Mouse (Mus musculus) thymus, adult 2 months (tissue): ENCODE measurements around the gene Nop2. TPM values are rescaled to one million over a fixed set of nuclear protein-coding genes. Genes with fewer than 3 reads are reported as not detected.

Experiments
- DNase-seq: peaks from one replicate; pipeline ENCODE4 v3.0.0; 2021
- H3K27ac ChIP-seq: fragments of 200-500 bp; 2 replicates; pipeline ENCODE4 v1.5.1; 2012; ENCODE audit warnings: low read length, control low read depth; ENCODE audit not compliant: control insufficient read depth, insufficient read depth
- H3K27me3 ChIP-seq: fragments of 200-500 bp; 2 replicates; pipeline ENCODE4 v1.6.1; 2012; ENCODE audit warnings: mild to moderate bottlenecking, low read length, moderate library complexity, mixed read lengths; ENCODE audit not compliant: control insufficient read depth, insufficient read depth
- H3K36me3 ChIP-seq: fragments of 200-500 bp; 2 replicates; pipeline ENCODE4 v1.6.1; 2012; ENCODE audit warnings: mild to moderate bottlenecking, low read length, moderate library complexity; ENCODE audit not compliant: control insufficient read depth, insufficient read depth
- H3K4me1 ChIP-seq: fragments of 200-500 bp; replicated peaks from 2 replicates; pipeline ENCODE4 v1.6.1; 2012; ENCODE audit warnings: low read length; ENCODE audit not compliant: control insufficient read depth, insufficient read depth
- H3K4me3 ChIP-seq: fragments of 200-500 bp; 2 replicates; pipeline ENCODE4 v1.5.1; 2012; ENCODE audit warnings: mild to moderate bottlenecking, low read length, control low read depth, moderate library complexity; ENCODE audit not compliant: control insufficient read depth, insufficient read depth
- CTCF ChIP-seq: fragments of 200-500 bp; IDR thresholded peaks from 2 replicates; pipeline ENCODE4 v1.5.1; 2012; ENCODE audit warnings: mild to moderate bottlenecking, control low read depth, low read length, moderate library complexity, borderline replicate concordance; ENCODE audit not compliant: control insufficient read depth, poor library complexity, insufficient read depth; ENCODE audit errors: extremely low read depth
- POLR2A ChIP-seq: fragments of 200-500 bp; IDR thresholded peaks from 2 replicates; pipeline ENCODE4 v1.6.1; 2012; ENCODE audit warnings: mild to moderate bottlenecking, low read length, control low read depth, moderate library complexity; ENCODE audit not compliant: control insufficient read depth, poor library complexity, insufficient read depth; ENCODE audit errors: extremely low read depth
- WGBS: fragments of 180-500 bp; shearing (Covaris S2); methylation state at CpG from one replicate; pipeline ENCODE4 v1.1.7; 2018; 5-methylcytosine and 5-hydroxymethylcytosine counted together
- polyA plus RNA-seq: library from polyadenylated mRNA; depleted of rRNA; stranded (reverse); fragments of >200 nt; gene quantifications from 2 replicates; pipeline ENCODE4 v1.2.3, GENCODE M21; 2012

Gene Nop2
- polyA plus RNA-seq, 1 experiment, result 26.4 TPM

DNA sequence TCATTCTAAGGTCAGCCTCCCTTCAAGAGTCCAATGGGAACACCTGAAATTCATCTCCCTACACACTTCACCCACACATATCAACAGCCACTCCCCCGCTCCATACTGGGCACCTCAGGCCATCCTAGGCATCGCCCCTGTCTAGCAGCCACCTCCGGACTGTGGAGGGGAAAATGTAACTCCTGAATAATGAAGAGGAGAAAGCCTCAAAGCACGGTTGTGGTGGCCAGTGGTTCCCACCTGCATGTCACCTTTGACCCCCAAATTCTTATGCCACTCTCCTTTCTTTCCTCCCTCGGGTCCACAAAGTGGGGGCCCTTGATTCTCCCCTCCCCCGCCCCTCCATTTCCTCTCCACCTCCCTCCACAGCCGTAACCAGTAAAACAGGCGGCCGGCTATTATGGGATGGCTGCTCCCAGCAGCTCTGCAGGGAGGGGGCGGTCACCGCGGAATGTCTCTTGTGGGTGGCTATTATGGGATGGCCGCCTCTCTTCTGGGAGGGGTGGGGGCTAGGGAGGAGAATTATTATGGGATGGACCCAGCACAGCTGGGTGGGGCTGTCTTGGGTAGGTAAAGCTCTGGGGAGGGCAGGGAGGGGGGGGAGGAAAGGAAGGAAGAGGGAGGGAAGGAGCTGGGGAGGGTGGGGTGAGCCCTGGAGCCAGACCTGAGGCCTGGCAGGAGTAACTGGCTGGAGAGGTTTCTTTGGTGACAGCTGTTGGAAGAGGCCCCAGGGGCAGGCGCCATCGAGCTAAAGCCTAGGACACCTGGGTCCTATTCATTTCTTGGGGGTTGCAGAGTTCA, 42.0 kb upstream of the Nop2 start:
- Histone ChIP-seq H3K4me1 (peaks cover 26% of the 10 kb centered on the region), H3K27me3 (no peaks in the 10 kb centered on the region), H3K27ac (peak overlapping the region; percentile 50), H3K36me3 (no peaks in the 10 kb centered on the region), H3K4me3 (no peak overlapping the region)
- 7% methylated on average over 15 of the region's 15 CpGs for WGBS
- TF ChIP-seq POLR2A (0 out of 2 replicates have a peak, but pooled peaks have one; percentile 22), CTCF (0 out of 2 replicates have a peak, but pooled peaks have one; percentile 10)
- peak; percentile 78 for DNase-seq

DNA sequence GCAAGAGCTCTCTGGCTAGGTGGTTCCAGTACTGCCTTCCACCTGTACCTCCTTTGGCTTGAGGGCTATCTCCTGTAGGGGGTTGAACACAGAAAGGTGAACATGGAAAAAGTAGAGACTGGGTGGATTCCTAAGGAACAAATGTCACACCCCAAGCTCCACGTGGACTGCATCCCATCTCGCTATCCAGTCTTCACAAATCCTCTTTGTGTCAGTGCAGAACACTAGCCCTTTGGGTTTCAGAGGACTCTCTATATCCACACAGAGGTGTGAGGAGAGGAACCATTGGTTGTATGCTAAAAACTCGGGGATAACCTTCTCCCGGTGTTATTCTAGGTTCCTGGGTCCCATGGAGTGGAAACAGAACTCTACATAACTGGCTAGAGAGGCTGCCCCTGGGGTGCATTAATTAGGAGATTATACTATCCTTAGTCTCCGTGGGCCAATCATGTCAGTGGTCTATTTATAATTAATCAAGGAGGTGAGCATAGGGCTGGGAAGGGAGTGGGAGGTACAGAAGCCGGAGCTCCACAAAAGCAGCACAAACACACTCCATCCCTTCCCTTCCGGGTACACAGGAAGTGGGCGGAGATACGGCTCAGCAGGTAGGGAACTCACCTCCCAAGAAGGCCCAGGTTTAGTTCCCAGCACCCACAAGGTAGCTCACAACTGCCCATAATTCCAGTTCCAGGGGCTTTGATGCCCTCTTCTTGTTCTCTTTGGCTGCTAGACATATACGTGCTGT, 41.2 kb upstream of the Nop2 start:
- Histone ChIP-seq H3K27ac (peak overlapping the region; percentile 50), H3K27me3 (no peaks in the 10 kb centered on the region), H3K36me3 (no peaks in the 10 kb centered on the region), H3K4me1 (peaks cover 26% of the 10 kb centered on the region), H3K4me3 (no peak overlapping the region)
- TF ChIP-seq POLR2A (no peak), CTCF (no peak)
- DNase-seq, result no peak
- 70% methylated on average over 10 of the region's 10 CpGs for WGBS

DNA sequence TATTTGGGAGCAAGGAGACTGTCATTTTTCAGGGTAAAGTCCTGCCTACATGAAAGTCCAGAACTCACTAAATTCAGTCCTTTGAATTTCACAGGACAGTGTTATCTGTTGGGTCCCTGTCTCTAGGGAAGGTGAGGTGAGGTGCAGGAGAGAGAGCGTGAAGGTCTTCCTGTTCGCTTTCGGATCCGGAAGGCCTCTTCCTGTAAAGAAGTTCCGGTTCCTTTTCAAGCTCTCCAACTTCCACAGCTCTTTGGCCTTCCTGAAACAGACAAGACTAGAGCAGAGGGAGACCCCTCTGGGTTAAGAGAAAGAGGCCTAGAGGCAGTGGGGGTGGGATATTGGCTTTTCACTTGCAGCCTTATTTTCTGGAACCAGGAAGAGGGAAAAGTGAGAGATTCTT, 39.3 kb upstream of the Nop2 start:
- Histone ChIP-seq H3K27ac (peak overlapping the region; percentile 54), H3K27me3 (no peaks in the 10 kb centered on the region), H3K4me3 (no peak overlapping the region), H3K4me1 (peaks cover 28% of the 10 kb centered on the region), H3K36me3 (no peaks in the 10 kb centered on the region)
- WGBS, result 32% methylated on average over 5 of the region's 5 CpGs
- no peak for TF ChIP-seq CTCF
- TF ChIP-seq POLR2A, result no peak
- no peak for DNase-seq

DNA sequence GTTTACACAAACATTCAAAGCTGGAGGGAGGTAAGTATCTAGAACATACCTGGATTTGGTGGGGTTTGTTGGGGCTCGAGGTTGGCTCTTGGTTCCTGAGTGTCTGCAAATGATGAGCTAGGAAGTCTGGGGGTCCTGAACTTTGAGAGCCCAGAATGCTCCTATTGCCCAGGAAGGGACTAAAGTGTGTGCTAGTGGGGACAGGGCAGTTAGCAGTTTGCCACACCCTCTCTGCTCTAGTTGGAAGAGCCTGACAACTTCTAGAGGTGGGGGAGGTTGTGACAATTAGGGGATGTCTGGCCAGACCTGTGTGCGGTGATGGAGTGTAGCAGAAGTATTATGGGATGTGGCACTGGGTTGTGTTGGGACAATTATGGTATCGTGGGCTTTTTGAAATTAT, 36.9 kb upstream of the Nop2 start:
- DNase-seq, result no peak
- Histone ChIP-seq H3K27me3 (no peaks in the 10 kb centered on the region), H3K27ac (no peak overlapping the region; the same call in 1 of the 2 replicates), H3K4me3 (no peak overlapping the region), H3K4me1 (peaks cover 44% of the 10 kb centered on the region), H3K36me3 (no peaks in the 10 kb centered on the region)
- no peak for TF ChIP-seq CTCF
- 54% methylated on average over 3 of the region's 3 CpGs for WGBS

DNA sequence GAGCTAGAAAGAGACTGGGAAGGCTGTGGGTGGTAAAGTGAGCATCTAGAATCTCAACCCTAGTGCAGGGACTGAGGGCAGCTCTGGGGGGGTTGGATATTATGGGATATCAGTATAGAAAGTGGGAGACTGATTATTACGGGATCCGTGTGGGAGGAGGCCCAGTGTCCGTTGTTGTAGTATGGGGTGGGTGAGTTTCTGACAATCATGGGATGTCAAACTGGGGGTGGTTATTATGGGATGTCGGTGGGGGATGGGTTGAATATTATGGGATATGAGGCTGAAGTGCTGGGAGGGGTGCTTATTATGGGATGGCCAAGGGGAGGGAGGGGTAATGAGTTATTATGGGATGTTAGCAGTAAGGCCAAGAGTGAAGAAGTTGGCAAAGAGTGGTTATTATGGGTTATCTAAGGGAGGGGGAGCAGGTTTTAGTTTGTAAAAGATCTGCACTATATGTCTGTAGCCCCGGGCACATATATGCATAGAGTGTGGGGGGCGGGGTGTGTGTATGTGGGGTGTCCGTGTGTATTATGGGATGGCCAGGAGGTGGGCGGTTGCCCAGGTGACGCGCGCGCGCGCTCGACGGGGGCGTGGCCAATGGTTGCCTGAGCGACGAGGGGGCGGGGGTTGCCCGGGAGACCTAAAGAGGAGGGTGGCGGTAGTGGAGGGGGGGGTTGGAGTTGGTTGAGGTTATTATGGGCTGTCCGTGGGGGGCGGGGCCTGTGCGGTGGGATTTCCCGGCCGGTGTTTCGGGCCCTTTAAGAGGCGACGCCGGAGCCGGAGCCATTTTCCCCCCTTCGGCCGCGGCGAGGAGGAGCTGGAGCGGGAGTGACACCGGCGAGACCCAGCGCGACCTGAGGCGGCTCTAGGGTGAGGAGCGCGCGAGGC, 36.1 kb upstream of the Nop2 start, which contains the start of gene Chd4:
Gene Chd4 (plus strand): TSS at position 591 of the 888 bp plus-strand sequence.
- Histone ChIP-seq H3K27ac (peak within 1 kb of the TSS; percentile 77), H3K36me3 (peaks cover 5% of the 10 kb centered on the region), H3K4me3 (peak within 1 kb of the TSS; percentile 96), H3K4me1 (peaks cover 44% of the 10 kb centered on the region), H3K27me3 (no peaks in the 10 kb centered on the region)
- WGBS, result 5% methylated on average over 38 of the region's 45 CpGs
- TF ChIP-seq POLR2A (peak; percentile 52; the same call in 1 of the 2 replicates), CTCF (no peak)
- DNase-seq, result peak; percentile 93

DNA sequence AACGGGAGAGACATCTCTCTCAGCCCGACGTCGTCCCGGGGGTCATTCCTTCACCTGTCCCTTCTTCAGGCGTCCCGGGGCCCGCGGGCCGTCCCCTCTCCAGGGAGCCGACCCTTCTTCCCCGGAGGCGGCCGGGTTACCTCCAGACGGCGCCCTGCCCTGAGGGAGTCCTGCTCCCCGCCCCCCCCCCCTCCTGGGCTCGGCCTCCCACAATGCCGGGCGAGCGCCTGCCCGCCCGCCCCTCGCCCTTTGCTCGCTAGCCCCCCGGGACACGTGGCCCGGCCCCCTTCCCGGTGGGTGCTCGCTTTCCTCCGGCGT, 35.5 kb upstream of the Nop2 start:
- H3K27ac ChIP-seq, result peak overlapping the region; percentile 77
- 2% methylated on average over 24 of the region's 32 CpGs for WGBS
- DNase-seq, result no peak
- TF ChIP-seq POLR2A, result no peak
- no peak for TF ChIP-seq CTCF
- no peaks in the 10 kb centered on the region for H3K27me3 ChIP-seq
- H3K4me1 ChIP-seq, result peaks cover 45% of the 10 kb centered on the region
- peak overlapping the region; percentile 96 for H3K4me3 ChIP-seq
- peaks cover 11% of the 10 kb centered on the region for H3K36me3 ChIP-seq
